Mouse (Mus musculus) heart, adult 8-10 months (tissue): Measurements from ENCODE around the gene Atg16l1. TPM values are rescaled to one million over a fixed set of nuclear protein-coding genes. Genes with fewer than 3 reads are reported as not detected.

Experiments
- DNase-seq: peaks from one replicate; pipeline ENCODE4 v3.0.0; 2022; ENCODE audit warnings: low spot score
- total RNA-seq, 4 experiments: library from RNA; stranded (reverse); gene quantifications; 2 replicates each; pipeline ENCODE4 v1.2.4; 2022

Atg16l1 gene
- total RNA-seq, 4 experiments from 2014 or later = 24.6 to 29.5 (median 28.9) TPM

DNA sequence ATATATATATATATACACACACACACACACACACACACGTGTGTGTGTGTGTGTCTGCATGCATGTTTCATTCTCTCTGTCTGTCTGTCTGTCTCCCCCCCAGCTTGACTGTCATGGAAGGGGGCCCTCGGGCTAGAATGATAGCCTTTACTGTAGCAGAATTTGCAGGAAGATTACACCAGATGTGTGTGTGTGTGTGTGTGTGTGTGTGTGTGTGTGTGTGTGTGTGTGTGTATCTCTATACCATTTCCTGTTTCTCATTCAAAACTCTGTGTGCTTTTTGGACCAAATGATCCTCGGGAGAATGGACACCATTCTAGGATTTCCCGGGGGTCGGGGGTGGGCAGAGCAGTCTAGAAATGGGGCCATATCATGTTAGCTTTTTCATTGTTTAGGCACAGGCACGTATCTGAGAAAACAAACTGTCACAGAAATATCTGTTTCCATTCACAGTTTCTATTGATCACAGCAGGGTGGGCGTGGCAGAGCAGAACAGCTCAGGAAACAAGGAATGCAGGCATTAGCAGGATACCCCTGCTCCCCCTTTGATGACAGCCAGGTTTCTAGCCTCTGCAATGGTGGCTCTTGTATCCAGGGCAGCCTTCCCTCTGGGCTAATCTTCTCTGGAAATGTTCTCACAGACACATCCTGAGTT lies 73.4 kb downstream of the Atg16l1 start:
- DNase-seq = no peak

DNA sequence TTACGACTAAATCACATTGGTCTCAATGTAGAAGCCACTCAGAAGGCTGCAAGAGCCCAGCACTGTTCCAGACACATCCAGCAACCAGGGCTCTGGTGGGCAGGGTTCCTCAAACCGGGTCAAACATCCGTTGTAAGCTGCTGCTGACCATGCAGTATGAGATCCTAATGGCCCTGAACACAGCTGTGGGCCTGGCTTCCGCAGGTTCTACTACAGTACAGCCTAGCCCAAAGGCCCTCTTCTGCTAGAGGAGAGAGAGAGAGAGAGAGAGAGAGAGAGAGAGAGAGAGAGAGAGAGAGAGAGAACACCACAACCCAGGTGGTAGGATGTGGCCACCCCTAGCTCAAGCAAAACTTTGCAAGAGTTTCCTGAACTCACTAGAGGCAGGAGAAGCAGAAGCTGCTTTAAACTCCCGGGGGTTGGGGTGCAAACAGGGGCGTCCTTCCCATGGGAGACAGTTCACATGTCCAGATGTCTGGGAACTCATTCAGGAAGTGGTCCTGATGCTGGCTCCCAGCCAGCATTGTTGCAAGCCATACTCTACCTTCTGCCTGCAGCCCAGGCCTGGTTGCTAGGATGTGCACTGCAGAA lies 74.0 kb downstream of the Atg16l1 start:
- peak; percentile 51 for DNase-seq

DNA sequence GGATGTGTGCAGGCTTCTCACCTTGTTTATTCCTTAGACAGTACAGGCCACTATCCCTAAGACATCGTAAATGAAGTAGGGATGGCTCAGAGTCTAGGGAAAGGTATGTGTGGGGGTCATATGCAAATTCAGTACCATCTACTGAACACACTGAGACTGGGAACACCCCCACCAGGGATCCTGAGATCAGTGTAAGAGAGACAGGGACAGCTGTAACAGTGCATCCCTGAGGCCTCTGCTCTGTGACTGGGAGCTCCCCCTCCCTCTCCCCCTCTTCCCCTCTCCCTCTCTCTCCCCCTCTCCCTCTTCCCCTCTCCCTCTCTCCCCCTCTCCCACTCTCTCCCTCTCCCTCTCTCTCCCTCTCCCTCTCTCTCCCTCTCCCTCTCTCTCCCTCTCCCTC lies 80.8 kb downstream of the Atg16l1 start:
- no peak for DNase-seq

DNA sequence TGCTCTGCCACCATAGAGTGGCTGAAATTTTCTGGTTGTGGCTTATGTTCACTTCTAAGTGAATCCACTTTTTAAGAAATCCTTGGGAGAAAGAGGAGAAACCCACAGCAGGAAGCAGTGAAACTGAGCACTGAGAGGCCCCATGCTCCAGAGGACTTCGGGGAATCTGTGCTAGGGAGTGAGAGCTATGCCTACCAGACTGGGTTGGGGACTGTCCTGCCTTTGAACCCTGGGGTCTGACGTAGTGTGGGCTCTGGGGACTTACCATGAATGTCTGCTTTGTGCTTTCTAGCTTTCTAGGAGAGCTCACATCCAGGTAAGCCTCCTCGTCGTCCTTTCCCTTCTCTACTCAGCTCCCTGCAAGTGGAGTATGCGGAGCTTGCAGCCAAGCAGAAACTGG lies 81.3 kb downstream of the Atg16l1 start:
- no peak for DNase-seq

DNA sequence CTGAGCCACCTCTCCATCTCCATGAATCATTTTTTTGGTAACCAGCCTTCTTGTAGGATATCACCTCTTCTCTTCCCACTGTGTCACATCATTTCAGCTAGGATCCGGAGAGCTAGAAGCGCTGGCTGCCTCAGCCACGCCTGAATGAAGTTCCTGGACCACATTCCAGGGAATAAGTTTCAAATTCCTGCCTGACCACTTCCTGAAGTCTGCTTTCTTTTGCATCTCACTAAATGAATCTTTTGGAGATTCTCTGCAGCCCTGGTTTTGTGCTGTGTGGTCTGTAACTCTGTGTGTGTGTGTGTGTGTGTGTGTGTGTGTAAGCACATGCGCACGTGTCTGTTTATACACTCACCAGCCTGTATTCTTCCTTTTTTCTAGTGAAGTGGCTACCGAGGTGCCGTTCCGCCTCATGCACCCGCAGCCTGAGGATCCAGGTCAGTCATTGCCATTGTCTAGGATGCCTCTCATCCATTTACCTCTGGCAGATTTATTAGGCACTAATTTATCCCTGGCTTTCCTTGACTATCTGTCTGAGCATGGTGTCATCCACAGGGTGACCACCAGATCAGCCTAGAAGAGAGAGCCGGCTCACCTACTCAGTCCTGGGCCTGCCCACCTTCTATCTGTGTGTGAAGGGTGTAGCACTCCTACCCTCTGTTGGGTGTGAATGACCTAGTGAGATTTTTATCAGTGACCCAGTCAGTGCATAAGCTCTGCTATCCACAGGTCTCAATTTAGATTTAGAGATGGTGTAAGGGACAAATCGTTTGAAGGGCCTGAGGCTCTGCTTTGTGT lies 84.9 kb downstream of the Atg16l1 start:
- no peak for DNase-seq

Other genes starting within 250 kb of the Atg16l1 start
- gene Neu2, start 246.0 kb upstream of the Atg16l1 start, total RNA-seq = not detected
- under 1 TPM; 0.46 to 0.59 (median 0.54) TPM for gene Ngef, start 182.0 kb upstream of the Atg16l1 start, total RNA-seq
- gene Inpp5d, start 135.6 kb upstream of the Atg16l1 start, total RNA-seq = 10 to 100 TPM in 1 of 4 experiments, 1 to 10 TPM in 3; 8.8 to 12.5 (median 9.7) TPM
- gene Sag, start 47.8 kb downstream of the Atg16l1 start, total RNA-seq = under 1 TPM; 0.14 to 0.63 (median 0.25) TPM
- 10 to 100 TPM; 33.5 to 43.2 (median 42.0) TPM for gene Dgkd, start 97.4 kb downstream of the Atg16l1 start, total RNA-seq